Mouse (Mus musculus): ENCODE data around the gene Fam172a.
A peak's percentile ranks its signal among the peaks of the same experiment; 100 is the strongest.

- TF ChIP-seq CTCF (IDR thresholded peaks at IDR 0.05), result peak; percentile 82
- no peak for TF ChIP-seq POLR2A (IDR thresholded peaks at IDR 0.05; ENCODE audit: insufficient read depth, low read depth, low read length)
- no peak for TF ChIP-seq EP300 (IDR thresholded peaks at IDR 0.05; ENCODE audit: insufficient read depth, low read depth, low read length)
Observed at GRCm38 (mm10) chr13:78200991-78201870, 499.4 kb downstream of the Fam172a start.

All from heart, adult 2 months (tissue).